Mouse (Mus musculus): Measurements from ENCODE around the gene Mrpl17.
"Not testable (repeated sequence)": the region's sequence is repeated elsewhere in the genome, so short reads cannot be mapped to it uniquely, and the experiment has no call there.

Gene Mrpl17

DNA sequence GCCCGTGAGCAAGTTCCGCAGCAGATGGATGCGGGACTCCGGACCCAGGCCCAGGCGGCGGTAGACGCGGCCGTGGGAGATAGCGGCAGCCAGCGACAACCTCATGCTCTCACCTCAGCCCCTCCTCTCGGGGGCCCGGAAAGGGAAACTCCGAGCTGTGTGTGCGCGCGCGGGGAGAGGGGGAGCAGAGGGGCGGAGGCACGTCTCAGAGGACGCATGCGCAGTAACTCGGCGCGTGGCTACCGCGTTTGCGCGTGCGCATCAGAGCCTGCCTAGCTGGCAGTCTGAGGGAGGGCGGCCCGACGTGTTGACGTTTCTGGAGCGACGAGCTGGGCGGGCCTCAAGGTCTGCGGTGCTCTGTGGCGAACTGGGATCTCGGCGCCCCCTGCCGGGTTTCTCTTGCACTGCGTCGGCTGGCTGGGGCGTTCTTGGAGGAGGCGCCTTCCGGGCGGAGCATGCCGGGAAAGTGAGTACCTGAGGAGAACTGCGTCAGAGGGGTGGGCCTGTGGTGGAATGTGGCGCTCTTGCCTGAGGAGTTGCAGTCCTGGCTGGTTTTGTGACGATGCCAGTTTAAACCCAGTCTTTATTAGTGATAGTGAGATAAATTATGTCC, at the start of gene Mrpl17:
TSS of gene Mrpl17 (minus strand) at position 223 of the 613 bp plus-strand sequence.
- peak; percentile 99 to 100 for DNase-seq (ENCODE audit: low spot score in 2 of 2)

DNA sequence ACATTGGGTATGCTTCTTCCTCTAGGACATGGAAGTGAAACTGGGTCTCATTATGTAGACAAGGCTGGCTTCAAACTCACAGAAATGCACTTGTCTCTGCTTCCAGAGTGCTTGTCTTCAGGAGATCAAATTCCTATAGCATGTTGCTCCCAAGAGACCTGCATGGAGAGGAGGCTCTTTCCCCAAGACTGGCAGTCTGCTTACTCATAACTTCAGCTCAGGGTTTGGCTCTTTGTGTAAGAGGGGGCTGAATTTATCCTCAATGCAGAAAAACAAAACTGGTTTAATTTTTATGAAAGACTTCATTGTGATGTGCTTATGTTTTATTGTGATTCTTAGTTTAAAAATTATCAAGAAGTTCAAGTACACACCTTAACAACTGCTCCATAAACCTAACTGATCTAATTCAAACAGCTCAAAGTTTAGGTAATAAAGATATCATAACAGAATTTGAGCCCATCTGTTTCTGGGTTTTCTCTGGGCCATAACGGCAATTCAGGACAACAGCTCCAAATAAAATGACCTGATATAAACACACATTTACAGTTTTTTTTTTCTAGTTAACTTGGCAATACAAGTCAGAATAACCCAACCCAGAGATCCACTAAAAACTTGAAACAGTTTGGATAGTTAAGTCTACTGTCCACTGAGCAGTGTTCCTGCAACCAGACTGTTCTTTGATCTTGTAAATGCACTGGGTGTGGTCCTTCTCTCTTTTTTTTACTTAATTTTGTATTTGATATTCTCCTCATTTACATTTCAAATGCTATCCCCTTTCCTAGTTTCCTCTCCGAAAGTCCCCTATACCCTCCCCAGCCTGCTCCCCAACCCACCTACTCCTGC, 45.0 kb upstream of the Mrpl17 start:
- not testable (repeated sequence) for DNase-seq (ENCODE audit: low spot score in 2 of 2)

DNA sequence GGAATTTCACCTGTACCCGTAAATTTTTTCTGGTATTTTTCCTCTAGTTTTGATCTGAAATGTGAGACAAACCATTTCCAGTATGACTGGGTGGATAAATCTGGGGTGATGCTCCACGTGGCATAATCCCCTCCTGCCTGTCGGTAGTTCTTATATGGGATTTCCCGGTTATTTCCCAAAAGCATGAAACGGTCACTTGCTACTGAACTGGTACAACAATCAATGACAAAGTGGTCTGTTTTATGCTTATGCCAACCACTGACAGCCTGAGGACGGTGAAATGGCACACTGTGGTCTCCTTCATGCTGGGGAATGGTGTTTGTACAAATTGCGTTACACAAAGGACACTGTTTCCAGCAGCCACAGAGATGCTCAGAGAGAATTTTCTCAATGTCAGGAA, 13.4 kb upstream of the Mrpl17 start:
- no peak for DNase-seq (ENCODE audit: low spot score in 2 of 2)

DNA sequence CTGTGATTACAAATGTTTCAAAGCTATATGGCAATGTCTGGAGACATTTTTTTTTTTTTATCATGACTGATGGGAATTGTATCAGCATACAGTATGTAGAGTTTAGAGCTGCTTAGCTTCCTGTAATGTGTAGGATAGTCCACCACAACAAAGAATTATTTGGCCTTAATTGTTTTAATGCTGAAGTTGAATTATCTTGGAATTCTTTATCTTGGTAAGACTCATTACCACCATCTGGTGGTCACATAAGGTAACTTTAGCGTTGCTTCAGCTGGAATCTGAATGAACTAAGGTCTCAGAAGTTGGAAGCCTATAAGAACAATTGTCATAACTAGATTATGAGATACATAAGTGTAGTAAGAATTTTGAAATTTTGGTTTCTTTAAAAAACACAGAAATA, 7.6 kb upstream of the Mrpl17 start:
- no peak for DNase-seq (ENCODE audit: low spot score in 2 of 2)

DNA sequence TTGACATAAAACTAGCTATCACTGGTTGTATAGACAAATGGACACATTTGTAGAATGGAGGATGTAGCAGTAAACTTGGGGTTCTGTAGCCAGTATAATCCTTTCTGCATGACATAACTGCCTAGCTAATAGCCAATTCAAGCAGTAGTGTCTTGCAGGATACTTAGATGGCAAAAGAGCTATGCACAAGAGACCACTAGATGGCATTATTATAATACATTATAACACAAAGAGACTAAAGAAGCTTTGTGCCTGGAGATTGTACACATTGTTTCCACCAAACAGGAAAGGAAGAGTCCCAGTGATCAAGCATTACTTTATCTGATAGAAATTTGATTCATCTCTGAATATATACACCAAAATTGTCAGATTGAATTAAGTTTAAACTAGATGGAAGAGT, 5.8 kb upstream of the Mrpl17 start:
- no peak for DNase-seq (ENCODE audit: low spot score in 2 of 2)

DNA sequence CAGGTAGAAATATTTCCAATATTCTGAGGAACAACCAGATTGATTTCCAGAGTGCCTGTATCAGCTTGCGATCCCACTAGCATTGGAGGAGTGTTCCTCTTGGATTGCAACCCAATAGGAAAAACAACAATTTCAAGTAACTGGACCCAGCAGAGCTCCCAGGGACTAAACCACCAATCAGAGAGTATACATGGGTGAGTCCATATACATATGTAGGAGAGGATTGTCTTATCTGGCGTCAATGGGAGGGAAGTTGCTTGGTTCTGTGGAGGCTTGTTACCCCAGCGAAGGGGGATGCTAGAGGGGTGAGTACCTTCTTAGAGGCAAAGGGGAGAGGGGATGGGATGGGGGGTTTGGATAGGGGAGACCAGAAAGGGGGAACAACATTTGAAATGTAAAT, 2.4 kb upstream of the Mrpl17 start:
- no peak for DNase-seq (ENCODE audit: low spot score in 2 of 2)

DNA sequence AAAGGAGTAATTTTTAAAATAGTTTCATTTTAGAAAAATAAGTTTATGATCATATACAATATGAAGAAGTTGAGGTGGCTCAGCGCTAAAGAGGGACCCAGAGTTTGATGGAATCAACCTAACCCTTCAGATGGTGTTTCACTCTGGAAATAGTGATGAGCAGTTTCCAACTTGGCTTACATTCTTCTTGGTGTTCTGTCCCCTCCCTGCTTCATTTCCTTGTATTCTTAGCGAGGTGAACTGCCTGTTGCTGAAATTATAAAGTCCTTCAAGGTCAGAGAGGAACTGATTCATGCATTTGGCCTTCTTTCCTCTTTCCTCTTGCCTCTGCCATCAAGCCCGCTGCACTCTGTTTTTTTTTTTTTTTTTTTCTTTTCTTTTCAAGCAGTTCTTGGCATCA, 1.7 kb upstream of the Mrpl17 start:
- no peak for DNase-seq (ENCODE audit: low spot score in 2 of 2)

DNA sequence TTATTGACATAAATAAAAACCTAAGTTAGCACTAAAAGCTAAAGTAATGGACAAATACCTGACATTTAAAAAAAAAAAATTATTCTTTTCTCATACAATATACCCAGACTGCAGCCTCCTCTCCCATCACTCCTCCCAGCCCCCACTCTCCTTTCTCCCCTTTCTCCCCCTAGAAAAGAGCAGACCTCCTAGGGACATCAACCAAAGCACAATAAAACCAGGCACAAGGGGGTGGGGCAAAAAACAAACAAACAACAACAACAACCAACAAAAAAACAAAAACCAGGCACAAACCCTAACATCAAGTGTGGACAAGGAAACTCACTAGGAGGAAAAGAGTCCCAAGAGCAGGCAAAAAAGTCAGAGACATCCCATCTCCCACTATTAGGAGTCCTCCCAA, 617 bp upstream of the Mrpl17 start:
- no peak for DNase-seq (ENCODE audit: low spot score in 2 of 2)

DNA sequence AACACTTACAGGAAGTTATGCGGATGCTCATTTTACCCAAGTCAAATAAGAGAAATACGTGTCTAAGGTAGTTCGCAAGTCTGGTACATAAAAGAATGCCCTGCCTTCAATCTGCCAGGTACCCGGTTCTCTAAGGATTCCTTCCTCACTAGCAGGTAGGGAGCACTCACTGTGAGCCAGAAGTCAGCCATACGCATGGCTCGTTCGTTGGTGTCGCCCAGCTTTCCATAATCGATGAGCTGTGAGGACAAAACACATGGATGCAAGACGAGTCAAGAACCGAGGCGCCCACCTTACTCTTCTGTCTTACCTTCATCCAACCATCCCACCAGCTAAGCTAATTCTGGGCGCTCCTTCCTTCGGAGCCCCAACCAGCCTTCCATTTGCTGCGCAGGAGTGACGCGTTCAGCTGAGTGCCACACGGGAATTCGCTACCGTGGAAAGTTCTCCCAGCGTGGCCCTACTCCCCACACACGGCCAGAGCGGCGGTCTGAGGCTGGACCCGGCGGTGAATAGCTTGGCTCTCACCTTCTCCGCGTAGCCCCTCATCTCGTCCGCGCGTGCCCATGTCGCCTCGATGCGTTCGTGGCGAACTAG, 521 bp downstream of the Mrpl17 start:
- DNase-seq (ENCODE audit: low spot score in 2 of 2) = peak in 1 of 2 experiments; percentile 44

DNA sequence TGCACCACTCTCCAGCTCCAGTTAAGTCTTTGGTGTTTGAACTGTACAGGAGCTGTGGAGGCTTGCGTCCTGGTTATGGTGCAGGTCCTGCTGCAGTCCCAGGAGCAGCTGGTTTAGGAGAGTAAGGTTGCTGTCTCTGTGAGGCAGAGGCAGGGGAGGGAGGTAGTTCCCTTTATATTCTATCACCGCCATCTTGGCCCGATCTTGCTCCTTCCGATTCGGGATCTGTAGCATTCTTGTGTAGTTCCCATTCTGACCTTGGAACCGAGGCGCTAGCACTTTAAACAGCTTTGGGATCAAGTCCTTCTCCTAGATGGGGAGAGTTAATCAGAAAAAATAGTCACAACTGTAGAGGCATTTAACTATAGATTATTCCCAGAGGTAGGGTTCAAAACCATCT, 1.1 kb downstream of the Mrpl17 start:
- no peak for DNase-seq (ENCODE audit: low spot score in 2 of 2)

DNA sequence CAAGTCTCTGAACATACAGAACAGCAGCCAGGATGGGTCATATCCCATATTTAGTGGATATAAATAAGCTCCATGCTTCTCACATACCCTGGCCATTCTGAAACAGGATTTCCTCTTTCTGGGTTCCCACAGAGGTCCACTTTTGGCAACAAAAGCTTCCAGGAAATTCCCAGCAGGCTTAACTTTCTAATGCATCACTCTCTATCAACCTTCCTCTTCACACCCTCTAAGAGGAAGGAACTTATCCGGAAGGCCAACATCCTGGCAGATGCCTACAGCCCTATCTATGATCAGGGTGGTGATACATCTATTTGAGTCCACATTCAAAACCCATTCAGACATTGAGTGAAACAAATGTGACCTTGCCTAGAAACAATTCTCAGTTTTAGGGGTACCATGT, 2.5 kb downstream of the Mrpl17 start:
- no peak for DNase-seq (ENCODE audit: low spot score in 2 of 2)

DNA sequence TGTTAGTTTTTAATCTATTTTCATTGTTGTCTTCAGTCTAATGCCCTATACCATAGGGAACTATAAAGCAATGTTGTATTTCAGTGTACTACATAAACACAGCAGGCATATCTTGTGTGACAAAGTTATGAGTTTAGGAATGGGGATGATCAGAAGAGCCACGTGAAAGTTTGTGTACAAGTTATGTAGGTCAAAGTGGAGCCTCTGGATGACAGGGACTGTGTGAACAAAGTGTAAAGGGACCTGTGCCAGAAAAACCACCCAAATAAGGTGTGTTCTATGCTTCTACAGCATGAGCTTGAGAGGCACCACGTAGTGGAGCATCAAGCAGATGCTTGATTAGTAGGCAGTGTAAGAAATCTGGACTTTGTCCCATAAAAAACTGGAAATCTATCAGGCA, 4.2 kb downstream of the Mrpl17 start:
- DNase-seq (ENCODE audit: low spot score in 2 of 2) = no peak

DNA sequence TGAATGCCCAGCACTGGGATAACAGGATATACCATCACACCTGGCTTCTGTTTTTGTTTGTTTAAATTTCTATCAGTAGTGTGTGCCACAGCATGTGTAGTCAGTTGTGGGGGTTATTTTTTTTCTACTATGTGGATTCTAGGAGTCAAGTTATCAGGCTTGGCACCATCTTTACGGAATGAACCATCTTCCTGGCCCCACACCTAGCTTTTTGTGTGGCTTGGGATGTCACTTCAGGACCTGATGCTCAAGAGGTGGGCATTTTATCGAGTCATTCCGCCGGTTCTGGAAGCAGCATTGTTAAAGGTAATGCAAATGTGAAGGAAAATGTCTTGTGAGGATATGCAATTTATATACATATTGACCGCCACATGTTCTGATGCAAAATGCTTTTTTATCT, 4.8 kb downstream of the Mrpl17 start:
- no peak for DNase-seq (ENCODE audit: low spot score in 2 of 2)

DNA sequence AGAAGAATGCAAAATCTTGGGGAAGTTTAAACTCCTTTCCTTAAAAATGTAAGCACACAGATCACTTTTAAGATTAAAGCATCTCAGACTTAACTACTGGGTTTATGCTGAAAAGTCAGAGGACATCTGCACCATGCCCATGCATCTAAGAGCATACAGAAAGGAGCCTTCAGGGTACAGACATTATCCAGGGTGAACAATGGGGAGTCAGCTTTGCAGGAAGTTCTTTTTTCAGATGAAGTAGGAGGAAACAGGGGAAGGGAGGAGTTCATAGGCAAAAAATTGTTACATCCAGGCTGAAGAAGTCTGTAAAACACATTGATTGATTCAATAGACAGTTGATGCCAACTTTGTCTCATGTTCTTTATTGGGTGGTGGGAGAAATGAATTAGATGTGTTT, 7.5 kb downstream of the Mrpl17 start:
- DNase-seq (ENCODE audit: low spot score in 2 of 2) = no peak

DNA sequence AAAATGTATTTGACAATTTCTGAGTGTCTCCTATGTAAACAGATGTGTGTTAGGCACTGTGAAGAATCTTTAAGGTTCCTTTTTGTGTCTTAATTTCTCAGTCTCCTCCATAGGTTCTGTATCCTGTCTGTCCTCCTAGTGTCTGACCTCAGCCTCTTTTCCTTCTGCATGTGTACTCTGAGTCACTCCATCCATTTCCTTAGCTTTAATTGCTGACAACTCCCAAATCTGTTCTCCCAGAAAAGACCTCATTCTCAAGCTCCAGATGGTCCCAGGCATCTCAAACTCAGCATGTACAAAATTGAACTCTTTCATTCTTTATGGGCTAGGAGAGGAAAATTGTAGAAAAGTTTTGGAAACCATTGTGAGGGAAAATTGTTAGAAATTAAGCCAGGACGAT, 8.1 kb downstream of the Mrpl17 start:
- DNase-seq (ENCODE audit: low spot score in 2 of 2) = no peak

DNA sequence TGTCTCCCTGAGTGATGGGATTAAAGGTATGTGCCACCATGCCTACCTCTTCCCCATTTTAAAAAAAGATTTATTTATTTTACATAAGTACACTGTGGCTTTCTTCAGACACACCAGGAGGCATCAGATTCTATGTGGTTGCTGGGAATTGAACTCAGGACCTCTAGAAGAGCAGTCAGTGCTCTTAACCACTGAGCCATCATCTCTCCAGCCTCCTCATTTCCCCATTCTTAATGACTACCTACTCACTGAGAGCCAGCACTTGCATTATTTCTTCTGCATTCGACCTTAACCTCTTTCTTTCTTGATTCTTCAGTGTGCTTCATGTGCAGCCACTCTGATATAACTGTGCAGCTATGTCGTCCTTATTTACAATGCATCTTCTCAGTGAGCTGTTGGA, 8.6 kb downstream of the Mrpl17 start:
- DNase-seq (ENCODE audit: low spot score in 2 of 2) = no peak

DNA sequence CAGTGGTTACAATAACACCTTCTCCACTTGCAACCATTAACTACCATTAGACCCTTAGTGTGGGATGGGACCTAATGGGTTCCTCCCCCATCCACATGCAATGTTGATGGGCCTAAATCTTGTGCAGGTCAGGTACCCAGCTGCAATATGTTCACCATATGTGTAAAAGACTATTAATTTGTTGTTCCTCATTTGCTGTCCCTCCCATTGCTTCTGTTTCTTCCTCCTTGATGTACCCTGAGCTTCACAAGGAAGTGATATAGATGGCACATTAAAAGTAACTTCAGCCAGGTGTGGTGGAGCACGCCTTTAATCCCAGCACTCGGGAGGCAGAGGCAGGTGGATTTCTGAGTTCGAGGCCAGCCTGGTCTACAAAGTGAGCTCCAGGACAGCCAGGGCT, 13.9 kb downstream of the Mrpl17 start:
- DNase-seq (ENCODE audit: low spot score in 2 of 2) = no peak

DNA sequence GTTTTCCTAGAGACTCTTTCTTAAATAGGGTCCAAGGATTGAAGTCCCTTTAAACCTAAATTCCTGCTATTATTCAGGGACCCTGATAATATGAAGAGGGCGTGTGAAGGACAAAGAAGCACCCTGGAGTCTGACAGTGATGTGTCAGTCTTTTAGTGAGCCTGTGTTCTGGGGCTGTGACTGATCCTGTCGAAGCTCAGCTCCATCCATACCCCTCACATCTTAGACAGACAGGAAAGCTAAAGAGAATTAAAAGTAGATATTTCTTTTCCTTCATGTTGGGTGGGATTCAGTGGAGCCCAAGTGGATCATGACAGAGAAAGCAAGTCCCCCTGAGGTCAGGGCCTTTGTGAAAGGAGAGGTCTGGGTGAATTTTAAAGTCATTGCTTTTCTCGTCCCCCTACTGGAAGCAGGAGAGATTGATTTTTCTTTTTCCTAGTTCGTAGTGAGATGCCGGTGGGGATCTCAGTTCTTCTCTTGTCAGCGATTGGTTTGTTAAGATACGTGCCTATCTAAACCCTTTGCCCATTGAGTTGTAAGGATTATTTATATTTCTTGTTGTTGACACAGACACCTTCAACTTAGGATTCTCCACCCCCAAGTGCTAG, 15.0 kb downstream of the Mrpl17 start:
- no peak for DNase-seq (ENCODE audit: low spot score in 2 of 2)

DNA sequence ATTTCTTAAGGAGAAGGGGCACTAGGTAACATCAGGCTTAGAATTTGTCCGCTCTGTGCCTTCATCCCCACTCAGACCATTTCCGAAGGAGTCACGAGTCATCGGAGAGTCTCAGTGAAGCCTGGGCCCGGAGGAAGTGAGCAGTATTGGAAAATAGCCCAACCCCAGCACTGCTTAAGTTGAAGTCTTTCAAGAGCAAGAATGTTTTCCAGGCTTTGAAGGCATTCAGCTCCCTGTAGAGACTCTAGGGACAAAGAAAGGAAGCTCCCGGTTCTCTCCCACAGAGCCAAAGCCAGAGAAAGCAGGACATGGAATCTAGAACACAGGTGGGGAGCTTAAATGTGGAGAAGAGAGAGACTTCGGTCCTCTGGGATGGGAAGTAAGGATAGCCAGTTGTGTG, 17.2 kb downstream of the Mrpl17 start:
- no peak for DNase-seq (ENCODE audit: low spot score in 2 of 2)

DNA sequence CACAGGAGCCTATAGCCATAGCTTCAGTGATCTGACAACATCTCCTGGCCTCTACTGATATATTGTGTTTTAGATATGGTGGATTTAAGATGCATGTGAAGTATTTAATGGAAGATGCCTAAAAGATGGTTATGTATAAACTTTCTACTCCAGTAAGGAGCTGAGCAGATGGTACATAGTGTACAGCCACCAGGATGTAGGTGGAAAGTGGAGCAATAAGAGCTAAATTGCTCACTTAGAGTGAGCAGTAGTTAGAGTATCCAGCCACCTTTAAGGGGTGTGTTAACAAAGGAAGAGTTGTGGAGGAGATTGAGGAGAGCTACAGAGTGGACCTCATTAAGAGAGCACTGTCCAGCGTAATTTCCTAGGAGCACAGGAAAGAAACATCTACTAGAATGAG, 19.8 kb downstream of the Mrpl17 start:
- DNase-seq (ENCODE audit: low spot score in 2 of 2) = no peak

DNA sequence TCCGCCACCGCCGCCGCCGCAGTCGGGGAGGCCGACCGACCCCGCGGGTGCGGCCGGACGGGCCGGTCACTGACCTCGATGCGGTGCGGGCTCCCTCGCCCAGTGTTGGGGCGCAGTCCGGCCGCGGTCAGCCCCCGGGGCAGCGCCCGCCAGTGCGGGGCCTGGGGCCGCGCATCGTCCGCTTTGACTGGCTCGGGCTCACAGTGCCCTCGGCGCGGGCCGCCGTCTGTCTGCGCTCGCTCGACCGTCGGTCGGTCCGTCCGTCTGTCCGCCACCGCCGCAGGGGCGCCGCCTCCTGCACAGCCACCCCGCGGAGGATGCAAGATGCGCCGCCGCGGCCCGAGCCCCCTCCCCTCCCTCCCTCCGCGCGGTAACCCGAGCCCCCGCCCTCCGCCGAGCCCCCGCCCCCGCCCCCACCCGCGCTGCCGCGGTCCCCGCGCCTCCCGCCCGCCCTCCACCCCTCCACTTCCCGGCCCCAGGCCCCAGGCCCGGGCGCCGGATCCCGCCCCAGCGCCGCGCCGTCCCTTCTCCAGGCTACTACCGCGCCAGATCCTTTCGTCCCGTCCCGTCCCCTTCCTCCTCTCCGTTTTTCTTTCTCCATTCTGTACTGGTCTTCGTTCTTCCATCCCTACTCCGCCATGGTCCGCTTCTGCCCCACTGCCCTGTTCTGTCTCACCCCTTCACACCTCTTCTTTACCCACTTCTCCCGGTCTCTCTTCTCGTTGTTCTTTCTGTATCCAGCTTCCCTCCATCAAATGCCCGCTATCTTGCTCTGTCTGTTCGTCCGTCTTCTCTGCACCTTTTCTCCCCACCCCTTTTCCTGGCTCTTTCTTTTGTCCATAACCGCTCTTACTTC, 23.4 kb downstream of the Mrpl17 start, which contains the start of gene Dchs1:
TSS of gene Dchs1 (minus strand) at position 370 of the 856 bp plus-strand sequence.
- no peak for DNase-seq (ENCODE audit: low spot score in 2 of 2)
